In the genomic region with DNA sequence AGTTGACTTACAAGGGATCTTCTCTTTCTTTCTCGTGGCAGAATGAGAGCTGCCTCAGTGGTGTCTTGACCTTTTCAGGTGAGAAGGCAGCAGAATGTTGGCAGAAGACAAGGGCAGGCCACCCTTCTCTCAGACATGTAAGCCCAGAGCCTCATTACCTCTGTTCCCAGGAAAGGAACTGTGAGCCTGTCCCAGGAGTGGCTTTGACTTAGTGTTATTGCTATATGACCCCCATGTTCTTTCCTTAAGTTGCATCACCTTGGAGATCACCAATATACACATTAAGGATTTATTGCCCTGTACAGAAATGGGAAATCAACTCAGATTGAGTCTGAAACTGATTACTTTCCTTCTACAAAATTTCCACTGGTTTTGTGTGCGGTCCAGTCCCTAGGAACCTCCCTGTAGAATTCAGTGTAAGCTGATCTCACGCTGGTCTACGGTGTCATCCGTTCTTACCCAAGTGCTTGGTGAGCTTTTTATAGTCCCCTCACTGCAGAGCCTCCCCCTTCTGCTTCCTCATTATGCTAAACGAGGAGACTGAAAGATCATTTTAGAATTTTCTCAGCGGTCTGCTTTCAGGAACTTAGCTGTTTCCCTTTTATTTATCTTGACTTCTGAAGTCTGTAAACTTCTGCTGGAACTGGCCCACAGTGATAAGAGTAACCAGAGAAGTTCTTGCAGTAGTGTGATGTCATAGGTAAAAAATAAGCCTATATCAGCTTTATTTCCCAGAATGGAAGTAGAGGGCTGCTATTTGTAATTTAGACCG, we compare ENCODE assay signal across 10 mouse cellular contexts.
DNase-seq lines count a peak whose midpoint lies in the region; ATAC-seq lines count a peak whose summit lies in the region.
"Had no signal": no experiment of that assay in that cellular context is flagged by ENCODE, and none has a peak within 500 bp of the region (broad histone marks: within the 10 kb centered on the region; RNA-seq: fewer than 3 reads in every experiment).

No protein-coding gene starts in this region.

- H3K9me3 ChIP-seq in lung, embryonic 16.5 days (ENCODE audit: control insufficient read depth, low read length), result no peaks in the 10 kb centered on the region
- H3K9me3 ChIP-seq in forebrain, embryonic 14.5 days (replicated peaks; ENCODE audit: control insufficient read depth, low read length), result no peaks in the 10 kb centered on the region

- 34% methylated on average over 8 of the region's 8 CpGs for WGBS in lung, embryonic 16.5 days
- WGBS in forebrain, embryonic 14.5 days, result 62% methylated on average over 8 of the region's 8 CpGs

- H3K4me3 ChIP-seq in lung, embryonic 16.5 days (ENCODE audit: low read length), result no peak overlapping the region
- no peak overlapping the region for H3K4me3 ChIP-seq in forebrain, embryonic 14.5 days (ENCODE audit: low read depth, low read length)

- H3K4me2 ChIP-seq in lung, embryonic 16.5 days (ENCODE audit: low read depth, low read length), result no peak overlapping the region
- no peak overlapping the region for H3K4me2 ChIP-seq in forebrain, embryonic 14.5 days (ENCODE audit: low read length)

- no peak overlapping the region for H3K9ac ChIP-seq in lung, embryonic 16.5 days (ENCODE audit: low read length)
- H3K9ac ChIP-seq in forebrain, embryonic 14.5 days (ENCODE audit: low read length), result no peak overlapping the region

- peak; percentile 51; the same call in 1 of the 2 replicates for ATAC-seq in lung, embryonic 16.5 days (ENCODE audit: low read depth)
- peak; percentile 97 for ATAC-seq in hematopoietic stem cell, adult 5-6 weeks (replicated peaks in 1 of 2; ENCODE audit: insufficient read depth in 1 of 2, low FRiP score in 2 of 2, low TSS enrichment in 1 of 2, low read depth in 1 of 2, poor library complexity in 2 of 2, severe bottlenecking in 2 of 2)
- no peak for ATAC-seq in forebrain, embryonic 14.5 days

- H3K27me3 ChIP-seq in lung, embryonic 16.5 days (ENCODE audit: control insufficient read depth, insufficient read depth, low read depth, low read length), result no peaks in the 10 kb centered on the region
- H3K27me3 ChIP-seq in forebrain, embryonic 14.5 days (replicated peaks; ENCODE audit: control insufficient read depth, insufficient read depth, low read length), result no peaks in the 10 kb centered on the region

- H3K27ac ChIP-seq in lung, embryonic 16.5 days (ENCODE audit: low read length), result no peak overlapping the region
- no peak overlapping the region for H3K27ac ChIP-seq in forebrain, embryonic 14.5 days (ENCODE audit: low read depth, low read length)

- 0 out of 2 replicates have a peak, but pooled peaks cover 5% of the 10 kb centered on the region for H3K4me1 ChIP-seq in lung, embryonic 16.5 days (replicated peaks; ENCODE audit: control insufficient read depth, insufficient read depth, low read length)
- H3K4me1 ChIP-seq in forebrain, embryonic 14.5 days (ENCODE audit: control insufficient read depth, insufficient read depth, low read length), result no peaks in the 10 kb centered on the region

- H3K36me3 ChIP-seq in lung, embryonic 16.5 days (ENCODE audit: control insufficient read depth, insufficient read depth, low read length), result no peaks in the 10 kb centered on the region
- H3K36me3 ChIP-seq in forebrain, embryonic 14.5 days (ENCODE audit: control insufficient read depth, insufficient read depth, low read length), result no peaks in the 10 kb centered on the region

- DNase-seq in gastrocnemius, postnatal 25 days, result peak; percentile 31
- DNase-seq in gastrocnemius, postnatal 10 days, result no peak
- DNase-seq in lung, postnatal 14 days, result no peak
- peak; percentile 82 for DNase-seq in skeletal muscle tissue, adult 2 months (ENCODE audit: low read depth, low spot score)
- DNase-seq in adrenal gland, adult 8-10 months, result no peak
- no peak for DNase-seq in forebrain, embryonic 14.5 days (ENCODE audit: low spot score)
- DNase-seq: cerebellum, postnatal 36 days; midbrain, embryonic 14.5 days had no signal

Comparison
In these comparisons a context has a peak if more than half of its experiments do, and no peak if none do; other contexts are left out.
1. DNase-seq: peak in gastrocnemius, postnatal 25 days (single experiment) and skeletal muscle tissue, adult 2 months (single experiment); none in gastrocnemius, postnatal 10 days (single experiment), lung, postnatal 14 days (single experiment), adrenal gland, adult 8-10 months (single experiment) and forebrain, embryonic 14.5 days (single experiment).